Mouse (Mus musculus): ENCODE measurements at regions not wholly inside any gene's neighbourhood (a gene's known extent, or its start where the extent isn't known, plus 50 kb on each side); places are given as distances from the start of the nearest gene placed in this dataset.
A peak's percentile ranks its signal among the peaks of the same experiment; 100 is the strongest.

DNA sequence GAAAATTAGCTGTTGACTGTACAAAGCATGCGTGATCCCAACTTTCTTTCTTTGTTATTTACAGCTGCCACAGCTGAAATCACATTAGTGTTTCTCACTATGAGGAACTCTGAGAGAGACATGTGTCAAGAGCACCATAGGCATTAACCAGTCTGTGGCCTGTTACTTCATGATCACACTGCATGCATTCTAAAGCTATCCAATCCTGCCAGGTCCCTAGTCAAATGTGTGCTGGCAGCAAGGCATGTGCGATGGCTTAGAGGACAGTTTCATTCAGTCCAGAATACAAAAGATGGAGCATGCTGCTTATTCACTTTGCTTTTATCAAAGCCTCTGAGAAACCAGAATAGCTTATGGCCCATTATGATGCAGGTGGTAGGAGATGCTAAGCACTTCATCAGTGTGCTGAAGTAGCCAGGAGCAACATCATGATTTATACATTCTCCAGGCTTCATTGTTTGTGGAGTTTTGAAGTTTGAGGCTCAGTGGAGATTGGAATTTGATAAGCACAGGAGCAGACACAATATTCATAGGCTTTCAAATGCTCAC, 882.9 kb upstream of the Lrrn3 start:
- no peak for DNase-seq (ENCODE audit: low spot score in 2 of 2)

DNA sequence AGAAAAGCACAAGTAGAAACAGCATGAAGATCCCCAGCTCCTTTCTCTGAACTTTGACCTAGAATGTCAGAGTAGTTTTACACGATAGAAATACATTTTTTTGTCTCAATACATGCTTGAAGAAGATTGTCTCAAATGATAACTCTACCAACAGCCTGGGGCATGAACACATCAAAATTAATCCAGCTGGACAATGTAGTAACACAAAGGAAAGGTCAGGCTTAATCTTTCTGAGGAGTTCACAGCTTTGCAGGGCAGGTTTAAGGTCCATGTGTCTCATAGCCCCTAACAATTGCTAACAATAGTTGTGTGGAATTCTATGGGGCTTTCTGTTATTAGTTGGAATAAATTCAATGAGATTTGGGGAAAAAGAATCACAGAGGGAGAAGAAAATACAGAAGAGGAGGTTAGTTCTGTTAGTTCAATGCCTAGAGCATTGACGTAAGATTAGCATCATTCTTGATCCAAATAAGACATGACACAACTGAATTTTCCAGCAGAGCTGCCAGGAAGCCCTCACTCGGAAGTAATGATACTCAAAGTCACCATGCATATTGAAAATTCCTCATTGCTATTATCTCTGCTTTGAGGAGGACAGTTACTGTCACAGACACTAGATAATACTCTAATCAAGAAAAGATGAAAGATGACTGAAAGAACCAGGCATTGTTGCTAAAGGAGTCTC, 852.9 kb upstream of the Lrrn3 start:
- no peak for DNase-seq (ENCODE audit: low spot score in 2 of 2)

DNA sequence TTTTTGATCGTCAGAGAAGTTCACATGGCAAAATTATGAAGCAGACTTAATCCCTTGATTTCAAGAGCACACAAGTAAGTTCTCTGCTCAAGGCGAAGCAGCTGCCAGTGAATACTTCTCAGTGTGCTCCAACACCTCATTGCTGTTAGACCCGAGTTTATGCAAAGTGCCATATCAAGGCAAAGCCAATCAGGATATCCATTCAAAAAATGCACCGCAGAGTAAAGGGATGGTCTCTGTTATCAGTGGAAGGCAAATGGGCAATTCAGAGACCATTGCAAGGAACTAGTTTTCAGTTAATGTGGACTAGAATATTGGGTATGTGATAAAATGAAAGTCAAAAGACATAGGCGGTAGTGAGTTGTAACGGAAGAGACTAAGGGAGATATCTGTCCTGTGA, 820.2 kb upstream of the Lrrn3 start:
- DNase-seq (ENCODE audit: low spot score in 2 of 2): no peak

DNA sequence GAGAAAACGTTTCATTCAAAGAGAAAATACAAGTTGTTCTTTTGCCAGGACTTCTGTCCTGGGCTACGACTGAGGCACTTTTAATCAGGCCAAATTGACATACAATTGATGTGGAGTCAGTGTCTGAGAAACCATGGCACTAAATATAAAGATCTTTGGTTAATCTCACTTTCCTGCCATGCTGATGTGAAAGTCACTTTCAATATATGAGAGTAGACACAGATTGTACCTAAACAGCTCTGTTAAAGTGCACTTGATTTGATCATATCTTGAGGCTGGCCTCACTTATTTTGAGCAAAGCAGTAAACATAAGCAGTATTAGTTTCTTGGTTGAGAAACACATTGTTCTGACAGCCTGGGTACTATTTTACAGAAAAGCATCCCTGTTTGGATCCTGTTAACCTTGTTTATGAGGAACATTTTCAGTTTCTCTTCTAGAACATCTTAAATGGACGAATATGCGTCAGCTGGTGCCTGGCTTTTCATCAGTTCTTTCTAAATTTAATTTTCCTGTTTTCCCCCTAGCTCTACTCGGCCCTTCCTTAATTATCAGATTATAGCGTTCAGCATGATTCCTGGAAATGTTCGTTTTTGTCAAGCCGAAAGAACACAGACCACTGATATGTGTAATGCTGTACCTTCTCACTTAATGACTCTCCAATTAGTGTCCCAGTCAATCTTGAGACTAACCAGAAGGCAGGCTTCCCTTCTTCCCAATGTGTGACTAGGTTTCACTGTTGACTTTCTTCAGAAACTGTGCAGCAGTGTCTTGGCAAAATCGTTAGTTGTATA, 791.2 kb upstream of the Lrrn3 start:
- DNase-seq (ENCODE audit: low spot score in 2 of 2): no peak

DNA sequence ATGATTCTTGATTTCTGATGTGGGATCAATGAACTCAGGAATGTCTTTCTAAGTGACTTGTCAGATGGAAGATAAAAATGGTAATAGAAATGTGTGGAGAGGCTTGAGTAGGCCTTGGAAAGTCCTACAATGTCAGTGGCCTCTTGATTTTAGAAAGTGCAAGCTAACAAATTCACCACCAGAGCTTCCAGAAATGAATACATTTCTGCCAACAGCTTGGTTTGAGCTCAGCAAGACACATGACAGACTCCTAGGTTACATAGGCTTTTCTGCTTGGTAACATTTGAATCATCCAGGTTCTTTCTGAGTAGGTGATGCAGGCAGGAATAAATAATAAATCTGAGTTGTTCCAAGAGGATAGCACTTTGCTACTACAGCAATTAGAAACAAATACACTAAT, 764.2 kb upstream of the Lrrn3 start:
- DNase-seq (ENCODE audit: low spot score in 2 of 2): no peak

DNA sequence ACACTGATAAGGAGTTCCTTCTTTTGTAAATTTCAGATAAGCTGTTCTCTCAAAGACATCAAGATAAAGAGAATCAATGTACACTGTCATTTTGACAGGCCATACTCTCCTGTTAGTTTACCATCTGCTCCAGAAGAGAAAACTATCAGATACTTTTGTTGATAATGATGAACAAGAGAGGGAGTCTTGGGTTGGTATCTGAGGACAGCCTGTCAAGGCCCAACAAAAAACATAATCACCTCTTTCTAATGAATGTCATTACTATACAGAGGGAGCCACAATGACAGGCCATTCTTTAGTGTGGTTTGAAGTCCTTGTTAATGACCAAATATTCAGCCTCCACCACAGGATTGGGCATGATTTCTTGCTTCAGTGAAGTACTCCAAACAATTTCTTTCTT, 743.0 kb upstream of the Lrrn3 start:
- DNase-seq (ENCODE audit: low spot score in 2 of 2): no peak

DNA sequence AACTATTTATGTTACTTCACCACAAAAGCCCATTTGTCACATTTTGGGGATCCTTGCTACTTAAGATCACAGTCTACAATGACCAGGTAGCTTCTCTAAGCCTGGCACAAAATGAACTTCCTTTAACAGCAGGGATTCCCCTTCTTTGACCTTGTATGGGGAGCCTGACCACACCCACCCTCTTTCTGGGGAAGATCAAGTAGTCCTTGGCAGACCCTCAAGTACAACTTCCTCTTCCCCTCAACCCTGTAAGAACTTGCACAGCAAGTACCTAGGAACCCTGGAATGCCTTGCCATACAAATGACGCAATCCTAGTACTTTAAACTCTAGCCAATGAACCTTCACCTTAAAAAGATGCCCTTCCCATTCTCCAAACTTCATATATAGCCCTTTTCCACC, 695.4 kb upstream of the Lrrn3 start:
- DNase-seq (ENCODE audit: low spot score in 2 of 2): no peak

DNA sequence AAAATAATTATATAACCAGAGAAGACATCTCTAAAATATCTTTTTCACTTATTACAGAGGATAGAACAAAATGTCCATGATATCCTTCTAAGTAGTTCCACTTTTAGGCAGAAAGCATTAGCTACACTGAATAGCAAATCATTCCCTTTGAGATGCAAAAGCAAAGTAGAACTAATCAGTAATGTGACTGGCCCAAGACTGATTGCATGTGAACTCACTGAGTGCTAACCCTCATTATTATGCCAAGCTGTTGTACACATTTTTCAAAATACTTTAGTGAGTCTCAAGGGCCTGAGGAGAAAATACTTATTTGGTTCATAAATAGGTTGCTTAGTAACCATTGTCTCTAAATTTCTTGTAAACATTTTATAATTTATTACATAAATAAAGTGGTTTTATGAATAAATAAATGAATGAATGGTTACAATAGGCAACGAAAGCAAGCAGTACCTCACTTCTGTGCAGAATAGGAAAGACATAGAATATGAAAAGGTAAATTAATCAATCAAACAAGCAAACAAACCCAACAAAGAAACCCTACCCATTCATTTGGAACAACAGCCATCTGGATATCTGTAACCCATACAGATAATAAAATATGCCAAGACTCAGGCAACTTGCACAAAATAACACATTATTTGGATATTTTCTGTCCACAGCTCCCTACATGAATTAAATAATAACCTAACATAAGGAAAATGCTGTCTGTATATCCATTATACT, 693.9 kb upstream of the Lrrn3 start:
- no peak for DNase-seq (ENCODE audit: low spot score in 2 of 2)

DNA sequence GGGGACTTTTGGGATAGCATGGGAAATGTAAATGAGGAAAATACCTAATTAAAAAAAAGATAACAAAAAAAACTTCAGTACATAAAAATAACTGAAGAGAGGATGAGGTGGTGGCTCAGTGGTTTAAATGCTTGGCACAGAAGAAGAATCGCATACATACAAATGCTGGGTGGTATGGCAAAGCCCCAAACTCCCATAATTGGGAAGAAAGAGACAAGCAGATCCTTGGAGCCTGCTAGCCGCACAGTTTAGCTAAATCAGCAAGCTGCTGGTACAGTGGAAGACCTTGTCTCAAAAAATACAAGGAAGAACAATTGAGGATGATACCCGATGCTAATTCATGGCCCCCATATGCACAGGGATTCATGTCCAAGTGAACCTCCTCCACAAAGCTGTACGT, 661.7 kb upstream of the Lrrn3 start:
- DNase-seq (ENCODE audit: low spot score in 2 of 2): no peak

DNA sequence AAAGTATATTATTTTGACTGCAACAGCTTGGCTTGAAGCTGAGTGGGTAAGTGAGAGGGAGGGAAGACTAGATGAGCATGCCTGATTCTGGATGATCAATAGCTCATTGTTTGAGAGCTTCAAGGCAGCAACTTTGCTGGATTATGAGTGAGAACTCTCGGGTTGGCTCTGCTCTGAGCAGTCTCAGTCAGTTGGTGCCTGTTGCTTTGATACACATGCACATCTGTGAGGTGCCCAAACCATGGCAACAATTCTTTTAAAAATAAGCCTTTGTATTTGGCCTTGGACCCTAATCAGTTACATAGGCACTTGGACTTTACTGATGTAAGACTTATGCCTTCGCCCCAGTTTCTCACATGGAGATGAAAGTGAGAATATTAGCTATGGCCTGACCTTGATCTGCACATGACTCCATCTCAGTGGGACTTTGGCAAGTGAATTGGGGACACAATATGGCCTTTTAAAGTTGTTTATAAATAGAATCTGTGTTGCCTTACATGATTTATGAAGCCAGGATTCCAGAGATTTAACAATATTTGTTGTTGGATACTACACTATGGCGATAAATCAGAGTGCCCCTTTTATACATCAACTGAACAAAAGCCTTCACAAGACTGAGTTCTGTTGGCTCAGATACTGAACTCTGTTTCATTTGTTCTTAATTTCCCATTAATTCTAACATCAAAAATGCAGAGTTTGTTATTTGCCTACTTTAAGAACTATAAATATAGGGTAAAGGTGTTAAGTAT, 652.6 kb upstream of the Lrrn3 start:
- no peak for DNase-seq (ENCODE audit: low spot score in 2 of 2)

DNA sequence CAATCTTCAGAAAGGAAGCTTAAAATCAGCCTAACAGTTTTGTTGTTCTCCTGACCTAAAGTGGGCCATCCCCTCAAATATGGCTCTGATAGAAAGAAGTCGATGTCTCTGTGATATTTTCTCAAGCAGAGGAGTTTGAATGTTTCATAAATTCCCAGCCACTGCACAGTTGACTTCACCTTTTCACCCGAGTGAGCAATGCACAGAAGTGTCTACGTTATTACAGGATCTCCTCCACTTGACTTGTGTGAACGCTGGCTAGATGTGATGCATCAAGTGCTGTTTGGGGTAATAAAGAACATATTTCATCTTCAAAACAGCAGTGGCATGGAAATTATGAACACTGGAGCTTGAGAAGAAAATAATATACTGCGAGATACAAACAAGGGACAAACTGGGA, 651.9 kb upstream of the Lrrn3 start:
- peak in 1 of 2 experiments; percentile 3 for DNase-seq (ENCODE audit: low spot score in 2 of 2)

DNA sequence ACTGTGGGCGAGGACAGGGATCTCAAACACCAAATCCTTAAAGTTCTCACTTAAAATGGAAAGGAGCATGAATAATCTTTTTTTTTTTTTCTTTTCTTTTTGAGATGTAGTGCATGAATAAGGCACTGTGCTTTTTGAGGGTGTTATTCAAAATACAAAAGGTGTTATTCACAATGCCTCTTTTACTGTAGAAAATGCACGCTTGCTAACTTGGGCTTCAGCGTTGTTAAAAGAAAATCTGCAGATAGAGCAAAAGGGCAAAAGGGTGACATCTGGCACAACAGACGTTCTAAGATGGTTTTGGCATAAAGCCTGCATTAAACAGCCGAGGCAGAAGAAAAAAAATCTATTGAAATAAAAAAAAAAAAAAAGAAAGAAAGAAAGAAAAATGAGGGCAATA, 651.5 kb upstream of the Lrrn3 start:
- DNase-seq (ENCODE audit: low spot score in 2 of 2): peak in 1 of 2 experiments; percentile 31

DNA sequence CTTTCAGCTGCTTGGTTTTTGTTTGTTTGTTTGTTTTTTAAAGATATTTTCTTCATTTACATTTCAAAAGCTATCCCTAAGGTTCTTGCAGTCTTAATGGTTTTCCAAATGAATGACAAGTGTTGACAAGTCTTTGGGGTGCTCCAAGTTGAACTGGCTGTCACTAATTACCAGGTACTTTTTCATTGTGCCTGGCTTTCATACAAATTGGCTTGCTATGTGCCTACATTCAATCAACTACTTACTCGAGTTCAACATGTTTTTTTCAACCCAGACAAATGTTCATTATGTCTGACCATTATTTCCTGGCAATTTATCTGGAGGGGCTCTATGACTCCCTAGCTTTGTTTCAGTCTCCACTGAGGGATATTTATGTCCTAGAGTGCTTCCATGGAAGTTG, 614.0 kb upstream of the Lrrn3 start:
- DNase-seq (ENCODE audit: low spot score in 2 of 2): peak in 1 of 2 experiments; percentile 3

DNA sequence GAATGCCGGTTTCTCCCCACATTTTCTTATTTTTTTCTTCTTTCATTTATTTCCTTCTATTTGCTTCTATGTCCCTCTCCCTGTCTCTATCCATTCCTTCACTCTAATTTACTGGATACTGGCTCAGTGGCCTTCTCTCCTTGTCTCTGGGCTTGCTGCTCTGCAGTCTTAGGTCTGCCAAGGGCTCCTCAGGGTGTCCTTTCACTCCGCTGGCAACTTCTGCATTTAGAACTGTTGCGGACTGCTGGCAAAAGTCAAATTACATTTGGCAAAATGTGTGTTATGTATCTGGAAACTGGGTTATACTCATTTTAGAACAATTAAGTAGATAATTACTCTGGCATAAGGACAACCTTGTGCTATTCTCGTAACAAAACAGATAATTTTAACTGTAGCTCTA, 584.2 kb upstream of the Lrrn3 start:
- peak in 1 of 2 experiments; percentile 39 for DNase-seq (ENCODE audit: low spot score in 2 of 2)

DNA sequence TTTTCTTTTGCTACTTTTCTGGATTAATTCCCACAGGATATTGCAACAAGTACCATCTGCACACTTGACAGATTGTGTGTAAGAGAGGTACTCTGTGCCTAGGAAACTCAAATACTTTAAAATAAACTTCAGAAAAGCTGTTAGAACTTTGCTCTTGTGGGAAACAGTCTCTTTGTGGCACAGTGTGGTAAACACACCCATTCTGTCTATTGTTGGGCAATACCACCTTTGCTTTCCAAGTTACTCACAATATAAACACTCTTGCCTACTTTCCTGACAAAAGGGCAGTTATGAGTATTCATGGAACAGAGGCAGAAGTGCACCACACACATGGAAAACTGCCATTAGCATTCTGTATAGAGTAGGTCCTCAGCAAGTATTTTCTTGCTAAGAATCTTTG, 577.5 kb upstream of the Lrrn3 start:
- DNase-seq (ENCODE audit: low spot score in 2 of 2): no peak

DNA sequence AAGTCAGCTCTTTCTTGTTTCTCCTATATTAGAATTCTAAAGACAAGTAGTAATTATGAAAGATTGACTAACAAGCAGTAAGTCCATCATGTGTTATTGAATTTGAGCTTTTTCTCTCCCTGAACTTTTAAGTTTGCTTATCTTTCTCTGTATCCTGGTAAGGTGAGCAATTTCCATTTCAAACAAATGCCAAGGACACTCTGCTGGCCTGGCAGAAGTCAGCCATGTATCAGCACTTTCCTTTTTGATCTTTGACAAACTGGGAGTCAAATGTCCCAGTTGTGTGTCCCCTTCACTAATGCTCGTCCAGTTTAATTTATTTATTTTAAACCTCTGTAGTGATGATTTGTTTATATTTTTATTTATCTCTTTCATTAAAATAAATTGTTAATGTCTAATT, 562.8 kb upstream of the Lrrn3 start:
- no peak for DNase-seq (ENCODE audit: low spot score in 2 of 2)

DNA sequence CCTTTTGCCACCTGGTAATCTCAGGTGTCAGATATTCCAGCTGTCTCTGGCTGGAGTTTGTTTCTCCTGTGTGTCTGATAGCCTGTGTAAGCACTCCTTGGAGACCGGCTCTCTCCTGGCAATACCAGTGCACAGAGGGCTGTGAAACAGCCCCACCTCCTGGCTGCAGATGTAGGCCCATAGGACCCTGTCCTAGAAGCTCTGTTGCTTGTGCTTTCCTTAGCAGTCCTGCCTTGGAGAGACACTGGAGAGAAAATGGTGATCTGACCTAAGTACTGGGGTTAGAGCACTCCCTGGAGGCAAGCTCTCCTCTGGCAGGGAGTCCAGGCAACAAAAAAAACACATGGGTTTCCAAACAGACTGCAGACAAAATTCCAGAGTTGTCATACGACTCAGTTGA, 541.6 kb upstream of the Lrrn3 start:
- no peak for DNase-seq (ENCODE audit: low spot score in 2 of 2)

DNA sequence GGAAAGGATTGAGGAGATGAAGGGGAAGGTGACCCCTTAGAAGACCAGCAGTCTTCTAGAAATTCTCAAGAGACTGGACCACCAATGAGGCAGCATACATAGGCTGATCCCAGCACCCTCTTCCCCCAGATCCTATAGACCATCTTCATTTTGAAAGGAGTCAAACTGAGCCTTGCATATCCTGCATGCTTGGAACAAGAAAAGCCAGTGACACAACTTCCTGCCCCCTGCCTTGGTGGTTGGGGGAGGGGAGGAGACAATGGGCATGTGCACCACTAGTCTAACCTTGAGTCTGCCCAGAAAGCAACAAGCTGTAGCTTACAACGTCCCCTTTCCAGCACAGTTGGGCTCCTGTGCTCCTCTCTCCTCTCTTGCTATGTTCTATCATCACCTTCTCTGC, 531.3 kb upstream of the Lrrn3 start:
- DNase-seq (ENCODE audit: low spot score in 2 of 2): no peak

DNA sequence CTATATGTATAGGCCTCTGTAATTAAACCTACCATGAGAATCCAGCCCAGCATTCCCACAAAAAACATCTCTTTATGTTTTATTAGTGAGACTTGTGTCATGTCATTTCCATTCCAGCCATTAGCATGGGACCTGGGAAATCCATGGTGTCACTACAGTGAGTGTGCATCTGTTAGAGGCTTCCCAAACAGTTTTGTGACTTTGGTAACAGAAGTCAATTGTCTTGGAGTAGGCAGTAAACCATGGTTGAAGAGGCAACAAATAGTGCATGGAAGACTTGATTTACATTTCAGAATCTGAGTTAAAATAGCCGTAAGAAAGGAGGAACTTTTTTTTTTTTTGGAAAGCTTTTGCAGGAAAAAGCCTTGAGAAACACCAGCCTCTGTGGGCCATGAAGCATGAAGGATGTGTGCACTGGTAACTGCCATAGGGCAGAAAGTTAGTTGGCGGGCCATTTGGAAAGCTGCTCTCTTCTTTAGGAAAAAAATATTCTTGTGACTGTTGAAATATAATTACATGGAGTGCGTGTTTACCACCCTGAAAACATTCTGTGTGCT, 522.7 kb upstream of the Lrrn3 start:
- no peak for DNase-seq (ENCODE audit: low spot score in 2 of 2)

DNA sequence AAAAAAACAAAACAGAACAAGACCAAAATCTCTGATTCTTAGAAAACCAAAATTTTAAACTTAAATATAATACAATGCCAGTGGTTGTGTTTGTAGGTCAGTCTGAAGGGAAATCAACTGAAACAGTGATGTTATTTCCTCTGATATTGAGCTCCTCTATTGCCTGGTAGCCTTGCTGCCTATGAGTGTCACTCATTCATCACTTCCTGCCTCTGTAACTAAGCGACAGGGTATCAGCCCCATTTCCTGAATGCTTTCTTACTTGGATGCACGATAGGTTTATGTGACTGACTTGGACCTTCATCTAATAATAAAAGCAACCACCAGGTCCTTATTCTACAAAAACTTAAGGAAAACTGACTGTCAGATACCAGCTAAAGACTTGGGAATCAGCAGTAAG, 520.7 kb upstream of the Lrrn3 start:
- no peak for DNase-seq (ENCODE audit: low spot score in 2 of 2)

Data from layer of hippocampus, postnatal 14 days (tissue).